8 mouse cellular contexts compared by ENCODE assay signal in genomic region chr4:116558151-116558882, GRCm38 (mm10). TPM values are rescaled to one million over a fixed set of nuclear protein-coding genes. Genes with fewer than 3 reads are reported as not detected.
DNase-seq lines count a peak whose midpoint lies in the region; ATAC-seq and TF ChIP-seq lines count a peak whose summit lies in the region.

No protein-coding gene starts in this region.

- H3K4me3 ChIP-seq in megakaryocyte, embryonic 14.5 days (replicated peaks) = peak overlapping the region; percentile 99
- peak overlapping the region; percentile 70 for H3K4me3 ChIP-seq in intestine, embryonic 14.5 days (ENCODE audit: low read depth, low read length)
- peak overlapping the region; percentile 94 for H3K4me3 ChIP-seq in midbrain, postnatal 0 days (ENCODE audit: low read depth, low read length)

- peak overlapping the region; percentile 69 for H3K9ac ChIP-seq in intestine, embryonic 14.5 days (ENCODE audit: low read length)
- peak overlapping the region; percentile 71 for H3K9ac ChIP-seq in midbrain, postnatal 0 days (replicated peaks; ENCODE audit: low read length, poor library complexity, severe bottlenecking)

- TF ChIP-seq CTCF in midbrain, postnatal 0 days (IDR thresholded peaks at IDR 0.05) = no peak

- H3K4me1 ChIP-seq in megakaryocyte, embryonic 14.5 days = peaks cover 36% of the 10 kb centered on the region
- peaks cover 7% of the 10 kb centered on the region; the same call in 1 of the 2 replicates for H3K4me1 ChIP-seq in intestine, embryonic 14.5 days (replicated peaks; ENCODE audit: control insufficient read depth, insufficient read depth, low read length)
- H3K4me1 ChIP-seq in midbrain, postnatal 0 days (ENCODE audit: insufficient read depth, low read length) = 0 out of 2 replicates have a peak, but pooled peaks cover 2% of the 10 kb centered on the region

- peak overlapping the region; percentile 75 for H3K4me2 ChIP-seq in intestine, embryonic 14.5 days (ENCODE audit: low read length)
- peak overlapping the region; percentile 67 for H3K4me2 ChIP-seq in midbrain, postnatal 0 days (ENCODE audit: low read depth, low read length, poor library complexity, severe bottlenecking)

- no peaks in the 10 kb centered on the region for H3K27me3 ChIP-seq in megakaryocyte, embryonic 14.5 days (replicated peaks)
- no peaks in the 10 kb centered on the region for H3K27me3 ChIP-seq in intestine, embryonic 14.5 days (replicated peaks; ENCODE audit: control insufficient read depth, insufficient read depth, low read length)
- no peaks in the 10 kb centered on the region for H3K27me3 ChIP-seq in midbrain, postnatal 0 days (ENCODE audit: insufficient read depth, low read length)

- peaks cover 22% of the 10 kb centered on the region for H3K36me3 ChIP-seq in megakaryocyte, embryonic 14.5 days (replicated peaks; ENCODE audit: low read length)
- peaks cover 4% of the 10 kb centered on the region for H3K36me3 ChIP-seq in intestine, embryonic 14.5 days (ENCODE audit: control insufficient read depth, insufficient read depth, low read length)
- H3K36me3 ChIP-seq in midbrain, postnatal 0 days (ENCODE audit: insufficient read depth, low read length) = peaks cover 3% of the 10 kb centered on the region; the same call in 1 of the 2 replicates

- H3K9me3 ChIP-seq in megakaryocyte, embryonic 14.5 days = no peaks in the 10 kb centered on the region
- no peaks in the 10 kb centered on the region for H3K9me3 ChIP-seq in intestine, embryonic 14.5 days (ENCODE audit: control insufficient read depth, low read length)
- no peaks in the 10 kb centered on the region for H3K9me3 ChIP-seq in midbrain, postnatal 0 days (ENCODE audit: low read length)

- WGBS in intestine, embryonic 14.5 days = 3% methylated on average over 15 of the region's 15 CpGs
- 5% methylated on average over 15 of the region's 15 CpGs for WGBS in midbrain, postnatal 0 days

- peak overlapping the region; percentile 91 for H3K27ac ChIP-seq in intestine, embryonic 14.5 days (ENCODE audit: low read depth)
- peak overlapping the region; percentile 94; the same call in 1 of the 2 replicates for H3K27ac ChIP-seq in midbrain, postnatal 0 days (ENCODE audit: low read depth, low read length)

- DNase-seq in CD4-positive, CD25-positive, alpha-beta regulatory T cell, adult 2 months (ENCODE audit: low read depth, low spot score) = peak; percentile 34
- DNase-seq in intestine, embryonic 14.5 days (ENCODE audit: low spot score) = no peak
- no peak for DNase-seq in midbrain, postnatal 0 days (ENCODE audit: low spot score)
- DNase-seq in right cerebral cortex, postnatal 10 days (ENCODE audit: low spot score in 2 of 2) = no peak
- DNase-seq in cerebellum, adult 11-12 months = no peak

- no peak for ATAC-seq in CD4-positive, CD25-positive, alpha-beta regulatory T cell, adult 4 months
- no peak for ATAC-seq in megakaryocyte, adult 5-6 weeks (ENCODE audit: poor library complexity, severe bottlenecking)
- ATAC-seq in intestine, embryonic 14.5 days (replicated peaks; ENCODE audit: low FRiP score, low TSS enrichment, low read depth) = no peak
- ATAC-seq in midbrain, postnatal 0 days (ENCODE audit: low FRiP score) = no peak

RNA-seq across cellular contexts. Expression of gene Gpbp1l1, which starts 0.9 kb away (rescaled TPM):
- polyA plus RNA-seq in CD4-positive, CD25-positive, alpha-beta regulatory T cell, adult 4 months (2017; shearing (Covaris generic)) = 100 to 1,000 TPM in 1 of 2 experiments, 10 to 100 TPM in 1; 90.2 to 101 TPM
- polyA plus RNA-seq in megakaryocyte, embryonic 14.5 days (2012; ENCODE audit: insufficient read depth, low replicate concordance) = 3.6 and 4.9 TPM in 2 replicates
- 78.7 and 84.3 TPM in 2 replicates for total RNA-seq in megakaryocyte, adult 5-6 weeks (2015)
- total RNA-seq in megakaryocyte, adult 5-6 weeks (2017) = 139 and 162 TPM in 2 replicates
- 43.4 and 46.9 TPM in 2 replicates for polyA plus RNA-seq in intestine, embryonic 14.5 days (2014; fragmentation: Nextera tagmentation; extraction: Ambion mirVana)
- total RNA-seq in midbrain, postnatal 0 days (2014; rRNA removed) = 33.7 and 45.5 TPM in 2 replicates
- 13.7 and 14.7 TPM in 2 replicates for polyA plus RNA-seq in midbrain, postnatal 0 days (2015; fragmentation: Nextera tagmentation; extraction: Ambion mirVana)

RNA-seq across cellular contexts. Expression of gene Tmem69, which starts 2.6 kb away (rescaled TPM):
- polyA plus RNA-seq in CD4-positive, CD25-positive, alpha-beta regulatory T cell, adult 4 months (2017; shearing (Covaris generic)) = 10 to 100 TPM; 18.2 to 28.7 TPM
- 0.93 TPM in 1 of 2 replicates, not detected in the other for polyA plus RNA-seq in megakaryocyte, embryonic 14.5 days (2012; ENCODE audit: insufficient read depth, low replicate concordance)
- total RNA-seq in megakaryocyte, adult 5-6 weeks (2015) = 17.5 and 20.8 TPM in 2 replicates
- total RNA-seq in megakaryocyte, adult 5-6 weeks (2017) = 5.5 and 10.2 TPM in 2 replicates
- 25.2 and 25.5 TPM in 2 replicates for polyA plus RNA-seq in intestine, embryonic 14.5 days (2014; fragmentation: Nextera tagmentation; extraction: Ambion mirVana)
- 8.8 and 12.6 TPM in 2 replicates for total RNA-seq in midbrain, postnatal 0 days (2014; rRNA removed)
- polyA plus RNA-seq in midbrain, postnatal 0 days (2015; fragmentation: Nextera tagmentation; extraction: Ambion mirVana) = 14.0 and 16.0 TPM in 2 replicates

RNA-seq across cellular contexts. Expression of gene Ccdc17, which starts 38.1 kb away (rescaled TPM):
- polyA plus RNA-seq in CD4-positive, CD25-positive, alpha-beta regulatory T cell, adult 4 months (2017; shearing (Covaris generic)) = 10 to 100 TPM; 11.2 to 18.8 TPM
- polyA plus RNA-seq in megakaryocyte, embryonic 14.5 days (2012; ENCODE audit: insufficient read depth, low replicate concordance) = 0.31 and 2.6 TPM in 2 replicates
- total RNA-seq in megakaryocyte, adult 5-6 weeks (2015) = 2.7 and 3.3 TPM in 2 replicates
- 2.6 and 4.3 TPM in 2 replicates for total RNA-seq in megakaryocyte, adult 5-6 weeks (2017)
- polyA plus RNA-seq in intestine, embryonic 14.5 days (2014; fragmentation: Nextera tagmentation; extraction: Ambion mirVana) = 3.8 and 4.1 TPM in 2 replicates
- 0.44 and 5.1 TPM in 2 replicates for total RNA-seq in midbrain, postnatal 0 days (2014; rRNA removed)
- 3.2 and 4.1 TPM in 2 replicates for polyA plus RNA-seq in midbrain, postnatal 0 days (2015; fragmentation: Nextera tagmentation; extraction: Ambion mirVana)

RNA-seq across cellular contexts. Expression of gene Ipp, which starts 51.0 kb away (rescaled TPM):
- polyA plus RNA-seq in CD4-positive, CD25-positive, alpha-beta regulatory T cell, adult 4 months (2017; shearing (Covaris generic)) = 10 to 100 TPM in 1 of 2 experiments, 1 to 10 TPM in 1; 7.4 to 19.6 TPM
- 1.2 TPM in 1 of 2 replicates, not detected in the other for polyA plus RNA-seq in megakaryocyte, embryonic 14.5 days (2012; ENCODE audit: insufficient read depth, low replicate concordance)
- 5.8 and 7.5 TPM in 2 replicates for total RNA-seq in megakaryocyte, adult 5-6 weeks (2015)
- total RNA-seq in megakaryocyte, adult 5-6 weeks (2017) = 10.2 and 10.8 TPM in 2 replicates
- polyA plus RNA-seq in intestine, embryonic 14.5 days (2014; fragmentation: Nextera tagmentation; extraction: Ambion mirVana) = 4.1 and 4.8 TPM in 2 replicates
- total RNA-seq in midbrain, postnatal 0 days (2014; rRNA removed) = 6.5 and 7.2 TPM in 2 replicates
- 10.5 and 10.9 TPM in 2 replicates for polyA plus RNA-seq in midbrain, postnatal 0 days (2015; fragmentation: Nextera tagmentation; extraction: Ambion mirVana)
